Mouse (Mus musculus) embryo, embryonic 10.5 days (tissue): ENCODE measurements around the gene Orc1.
A peak's percentile ranks its signal among the peaks of the same experiment; 100 is the strongest.

ENCODE experiments used
- DNase-seq: peaks from one replicate; pipeline ENCODE4 v3.0.0-alpha.2; 2015; ENCODE audit warnings: low spot score

Orc1 gene

DNA sequence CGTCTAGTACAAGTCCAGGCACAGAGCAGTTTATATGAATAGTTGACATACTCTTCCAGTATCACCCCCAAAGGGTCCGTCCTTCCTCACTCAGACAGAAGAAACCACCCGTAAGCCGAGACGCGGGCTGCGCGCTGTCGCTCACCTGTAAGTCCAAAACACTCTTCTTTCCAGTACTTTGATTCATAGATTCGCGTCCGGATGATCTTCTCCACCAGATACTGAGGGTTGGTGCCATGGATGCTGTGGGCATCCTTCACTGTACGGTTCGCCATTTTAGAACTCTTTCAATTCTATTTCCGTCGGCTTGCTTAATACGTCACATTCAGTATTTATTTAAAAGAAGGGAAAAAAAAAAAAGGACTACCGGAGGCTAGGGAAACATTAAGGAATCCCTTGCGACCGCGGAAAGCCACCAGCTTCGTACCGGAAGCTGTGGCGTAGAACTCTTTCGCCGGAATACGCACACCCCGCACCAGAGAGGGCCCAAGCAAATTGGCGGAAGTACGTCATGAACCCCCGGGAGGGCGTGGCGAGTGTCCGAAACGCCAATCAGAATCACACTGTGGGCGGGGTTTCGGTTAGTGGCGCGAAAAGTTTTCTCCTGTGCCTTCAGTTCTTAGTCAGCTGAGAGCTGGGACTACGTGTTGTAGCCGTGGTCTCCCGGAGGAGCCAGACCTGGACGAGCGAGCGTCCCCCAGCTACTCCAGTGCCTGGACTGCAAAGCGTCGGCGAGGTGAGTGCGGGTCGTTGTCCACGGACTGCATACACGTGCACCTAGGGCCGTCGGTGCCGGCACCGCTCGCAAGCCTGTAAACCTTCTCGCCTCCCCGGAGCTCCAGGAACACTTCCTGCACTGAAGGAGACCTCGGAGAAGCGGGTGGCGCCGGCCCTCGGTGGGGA lies at the start of gene Orc1, which contains the start of gene Prpf38a:
TSS of gene Orc1 (plus strand) at position 584 of the 903 bp plus-strand sequence.
TSS of gene Prpf38a (minus strand) at position 497 of the 903 bp plus-strand sequence.
- DNase-seq: peak; percentile 100

DNA sequence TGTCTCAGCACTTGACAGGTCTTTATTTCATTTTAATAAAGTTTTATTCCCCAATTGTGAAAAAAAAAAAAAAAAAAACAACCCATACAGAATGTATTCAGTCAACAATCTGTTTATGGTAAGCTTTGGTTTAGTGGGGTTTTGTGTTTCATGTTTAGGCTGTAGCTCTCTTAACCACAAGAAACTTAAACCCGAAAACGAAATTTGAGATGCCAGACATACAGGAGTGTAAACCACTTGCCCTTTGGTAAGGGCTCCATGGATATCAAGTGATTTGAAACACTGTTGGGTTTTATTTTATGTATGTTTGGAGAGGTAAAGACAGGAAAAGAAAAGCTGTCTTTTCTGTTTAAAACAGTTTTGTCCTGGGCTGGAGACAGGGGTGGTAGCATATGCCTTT lies 39.5 kb upstream of the Orc1 start:
- no peak for DNase-seq

DNA sequence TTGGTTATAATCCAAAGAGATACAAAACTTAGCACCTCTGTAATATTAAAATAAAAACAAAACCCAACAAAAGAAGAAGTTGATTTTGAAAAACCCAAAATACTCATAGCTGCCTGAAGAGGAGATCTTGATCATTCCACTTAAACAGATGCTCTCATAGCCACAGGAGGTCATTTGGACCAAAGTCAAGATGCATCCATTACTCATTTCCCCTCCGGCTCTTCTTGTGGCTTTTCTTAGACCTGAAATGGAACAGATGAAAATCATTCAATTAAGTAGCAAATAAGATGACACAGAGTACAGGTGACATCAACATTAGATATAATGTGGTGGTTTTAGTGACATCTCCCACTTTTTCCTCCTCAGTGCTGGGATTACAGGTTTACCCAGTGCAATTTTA lies 14.2 kb upstream of the Orc1 start:
- no peak for DNase-seq

DNA sequence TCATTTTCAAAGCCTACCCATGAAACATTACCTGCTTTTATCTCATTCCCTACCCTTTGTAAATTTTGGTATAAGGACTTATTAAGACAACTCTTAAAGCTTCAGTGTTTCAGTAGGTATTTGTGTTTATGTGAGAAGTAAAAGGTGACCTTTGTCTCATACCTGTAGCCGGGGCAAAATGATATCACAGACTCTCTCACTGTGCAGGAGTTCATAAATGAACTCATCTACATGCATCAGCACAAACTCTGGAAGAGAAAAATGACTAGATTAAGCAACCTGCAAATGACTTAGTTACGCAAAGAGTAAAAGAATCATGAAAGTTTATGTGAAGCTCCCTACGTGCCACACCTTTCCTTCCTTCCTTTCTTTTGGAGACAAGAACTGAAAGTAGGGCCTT lies 6.6 kb upstream of the Orc1 start:
- no peak for DNase-seq

DNA sequence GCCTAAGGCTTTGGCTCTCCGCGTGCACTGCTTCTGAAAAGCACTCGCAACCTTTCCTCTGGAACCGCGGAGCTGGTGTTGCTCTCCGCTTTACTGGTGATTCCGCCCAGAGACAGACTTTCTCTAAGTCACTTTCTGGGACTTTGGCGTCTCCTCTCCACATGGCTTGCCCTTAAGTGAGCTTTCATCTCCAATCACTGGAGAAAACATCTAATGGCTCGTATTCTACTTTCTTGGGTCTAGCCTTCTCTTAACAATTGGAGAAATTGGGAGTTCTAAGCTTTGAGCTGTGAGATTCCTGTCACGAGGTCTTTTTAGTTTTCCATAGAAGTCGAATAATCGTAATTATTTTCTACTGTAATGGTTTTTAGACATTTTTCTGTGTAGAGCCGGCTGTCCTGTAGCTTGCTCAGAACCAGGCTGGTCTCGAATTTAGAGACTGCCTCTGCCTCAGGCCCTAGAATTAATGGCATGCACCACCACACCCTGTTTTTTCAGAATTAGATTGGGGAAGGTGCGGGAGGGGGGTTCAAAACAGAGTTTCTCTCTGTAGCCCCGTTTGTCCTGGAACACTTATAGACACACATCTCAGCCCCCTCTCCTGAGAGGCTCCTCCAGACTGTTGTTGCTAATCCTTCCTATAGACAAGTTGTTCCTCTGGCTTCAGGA lies 654 bp downstream of the Orc1 start:
- DNase-seq: no peak

DNA sequence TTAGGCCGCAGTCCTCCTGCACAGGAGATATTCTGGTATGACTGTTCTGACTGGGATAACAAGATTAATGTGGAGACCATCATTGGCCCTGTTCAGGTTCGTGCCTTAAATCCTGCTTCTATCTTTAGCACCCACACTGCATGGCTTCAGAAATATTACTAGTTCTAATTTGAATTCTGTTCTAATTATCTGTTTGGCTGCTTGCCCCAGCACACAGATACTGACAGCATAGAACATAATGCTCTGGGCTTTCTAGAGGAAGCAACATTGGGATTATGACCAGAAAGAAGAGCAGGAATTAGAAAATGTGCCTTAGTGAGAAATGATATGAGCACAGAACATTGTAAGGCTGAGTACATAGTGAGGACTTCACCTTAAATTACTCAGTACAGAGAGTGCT lies 14.2 kb downstream of the Orc1 start:
- DNase-seq: no peak

DNA sequence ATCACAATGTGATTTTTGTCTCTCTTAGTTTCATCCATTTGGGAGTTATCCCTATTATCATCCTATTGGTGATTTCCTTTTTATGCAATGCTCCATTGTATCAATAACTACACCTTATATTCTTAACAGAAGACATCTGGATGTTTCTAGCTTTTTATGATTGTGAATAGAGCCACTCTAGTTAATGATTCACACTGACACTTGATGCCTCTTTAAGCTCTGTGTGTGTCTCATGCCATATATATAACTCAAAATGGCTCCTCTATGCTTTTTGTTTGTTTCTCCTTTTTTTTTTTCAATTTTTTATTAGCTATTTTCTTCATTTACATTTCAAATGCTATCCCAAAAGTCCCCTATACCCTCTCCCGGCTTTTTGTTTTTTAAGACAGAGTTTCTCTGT lies 16.6 kb downstream of the Orc1 start:
- DNase-seq: no peak

DNA sequence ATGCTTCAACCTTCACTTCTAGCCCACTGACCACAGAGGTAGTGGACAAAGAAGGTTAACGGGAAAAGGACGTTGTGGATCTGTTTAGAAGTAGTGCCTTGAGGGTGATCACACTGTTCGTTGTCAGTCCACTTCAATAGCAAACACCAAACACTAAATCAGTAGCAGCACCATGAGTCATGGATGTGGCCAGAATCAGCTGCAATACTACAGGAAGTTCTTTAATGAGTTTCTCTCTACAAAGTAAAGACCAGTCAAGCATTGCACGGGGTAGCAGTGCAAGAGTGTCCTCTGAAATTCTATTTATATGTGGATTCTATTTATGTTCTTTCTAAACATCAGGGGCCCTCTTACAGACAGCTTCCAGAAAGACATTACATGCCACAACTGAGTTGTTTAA lies 19.1 kb downstream of the Orc1 start:
- no peak for DNase-seq

DNA sequence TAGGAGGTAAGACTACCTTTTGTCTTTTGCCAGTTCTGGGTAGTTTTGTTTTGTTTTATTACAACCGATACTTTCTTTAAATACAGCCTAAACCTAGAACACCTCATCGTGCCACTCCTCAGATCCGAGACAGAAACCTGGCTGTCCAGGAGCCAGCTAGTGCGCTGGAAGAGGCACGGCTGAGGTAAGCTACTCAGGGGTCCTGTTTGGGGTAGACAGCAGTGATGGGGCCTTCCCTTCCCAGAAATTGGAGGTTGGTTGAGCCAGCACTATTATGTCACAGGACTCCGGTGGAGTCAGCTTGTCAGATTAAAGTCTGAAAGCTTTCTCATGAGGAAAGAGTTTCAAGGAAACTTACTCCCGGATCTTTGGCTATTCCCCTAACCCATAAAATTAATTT lies 22.6 kb downstream of the Orc1 start:
- DNase-seq: no peak

DNA sequence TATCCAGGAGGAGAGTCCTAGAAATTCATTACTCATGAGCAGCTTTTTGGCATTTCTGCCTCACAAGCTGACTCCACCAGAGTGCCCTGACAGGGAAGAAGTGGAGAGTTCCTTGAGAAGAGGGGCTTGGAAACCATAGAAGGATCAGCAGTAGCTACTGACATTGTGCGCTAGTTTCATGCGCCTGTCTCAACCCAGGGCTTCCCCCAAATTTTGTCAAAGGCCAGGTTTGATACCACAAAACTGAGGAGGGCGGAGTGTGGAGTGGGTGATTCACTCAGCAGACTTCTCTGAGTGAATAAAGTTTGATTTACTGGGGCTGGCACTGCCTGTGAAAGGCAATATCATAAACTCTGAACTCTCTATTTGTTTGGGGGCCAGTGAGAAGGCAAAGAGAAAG lies 29.4 kb downstream of the Orc1 start:
- DNase-seq: no peak

DNA sequence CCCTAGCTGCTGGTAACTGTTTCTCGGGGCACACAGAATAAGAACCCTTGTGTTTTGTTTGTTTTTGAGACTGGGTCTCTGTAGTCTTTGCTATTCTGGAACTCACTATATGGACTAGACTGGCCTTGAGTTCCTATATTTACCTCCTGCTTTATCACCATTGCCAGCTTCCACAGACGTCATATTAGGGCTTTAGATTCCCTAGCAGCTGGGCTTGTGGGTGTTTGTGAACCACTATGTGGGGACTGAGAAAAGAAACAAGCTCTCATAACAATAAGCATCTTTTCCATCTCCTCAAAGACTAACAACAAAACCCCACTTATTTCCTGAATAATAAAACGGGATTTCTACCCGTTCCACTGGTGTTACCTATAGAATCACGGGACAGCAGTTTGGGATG lies 31.7 kb downstream of the Orc1 start:
- no peak for DNase-seq

DNA sequence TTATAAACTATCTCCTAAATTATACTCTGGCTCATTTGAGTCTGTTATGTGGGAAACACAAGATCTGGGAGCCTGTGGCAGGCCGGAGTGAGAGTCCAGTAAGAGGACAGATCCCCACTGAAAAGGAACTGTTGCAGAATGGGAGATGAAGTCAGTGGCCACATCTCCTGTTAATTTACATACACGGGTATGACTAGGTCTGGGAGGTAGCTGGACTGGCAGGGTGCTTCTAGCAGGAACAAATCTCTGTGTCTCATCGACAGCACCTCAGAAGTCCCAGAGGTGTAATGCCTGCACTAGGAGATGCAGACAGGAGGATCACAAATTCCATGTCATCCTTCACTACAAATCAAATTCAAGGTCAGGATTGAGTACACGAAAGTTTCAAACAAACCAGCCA lies 39.4 kb downstream of the Orc1 start:
- no peak for DNase-seq

DNA sequence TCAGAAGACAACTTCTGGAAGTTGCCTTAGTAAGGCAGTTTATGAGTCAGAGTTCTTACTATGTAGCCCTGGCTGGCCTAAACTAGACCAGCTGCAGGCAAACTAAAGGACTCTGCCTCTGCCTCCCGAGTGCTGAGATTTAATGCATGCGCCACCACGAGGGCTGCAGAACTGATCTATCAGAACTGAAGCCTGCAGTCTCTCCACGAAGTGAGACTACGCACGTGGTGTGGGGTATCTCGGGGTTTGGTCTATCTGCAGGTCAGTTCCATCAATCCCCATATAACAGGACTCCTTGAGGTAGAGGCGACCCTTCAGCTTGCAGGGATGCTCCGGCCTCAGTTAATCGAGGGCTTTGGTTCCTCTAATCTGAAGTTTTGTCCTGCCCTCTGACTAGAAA lies 39.9 kb downstream of the Orc1 start:
- DNase-seq: peak; percentile 60

DNA sequence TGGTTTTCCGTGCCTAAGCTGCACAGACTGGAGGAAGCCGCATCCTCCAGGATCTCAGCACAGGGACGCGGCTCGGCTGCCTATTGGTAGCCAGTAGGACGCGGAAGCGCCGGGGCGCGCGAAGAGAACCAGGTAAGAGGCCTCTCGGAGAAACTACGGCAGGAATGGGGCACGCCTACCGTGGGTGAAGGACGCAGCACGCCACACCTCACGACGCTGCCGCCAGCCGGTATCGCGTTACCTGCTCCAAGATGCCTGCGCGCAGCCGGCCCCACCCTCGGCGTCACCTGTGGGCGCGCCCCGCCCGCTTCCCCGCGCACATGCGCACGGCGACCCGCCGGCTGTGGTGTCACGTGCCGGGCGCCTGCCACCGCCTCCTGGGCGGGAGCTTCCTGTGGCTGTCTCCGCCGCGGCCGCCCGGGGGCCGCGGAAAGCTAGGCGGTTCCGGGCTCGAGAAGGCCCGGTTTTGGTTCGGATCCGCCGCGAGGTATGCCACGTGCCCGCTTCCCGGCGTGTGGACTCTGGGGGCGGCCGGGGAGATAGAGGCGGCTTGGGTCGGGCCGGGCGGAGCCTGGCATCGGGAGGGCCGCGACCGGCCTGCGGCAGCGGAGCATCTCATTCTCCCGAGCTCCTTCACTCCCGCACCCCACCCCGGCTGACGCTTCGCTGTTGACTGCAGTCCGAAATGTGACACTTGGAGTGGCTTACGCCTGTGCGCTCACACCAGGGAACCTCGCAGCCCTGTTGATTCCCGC lies 40.5 kb downstream of the Orc1 start, which contains the start of gene Cc2d1b:
TSS of gene Cc2d1b (plus strand) at position 354 of the 755 bp plus-strand sequence.
- peak; percentile 92 for DNase-seq

DNA sequence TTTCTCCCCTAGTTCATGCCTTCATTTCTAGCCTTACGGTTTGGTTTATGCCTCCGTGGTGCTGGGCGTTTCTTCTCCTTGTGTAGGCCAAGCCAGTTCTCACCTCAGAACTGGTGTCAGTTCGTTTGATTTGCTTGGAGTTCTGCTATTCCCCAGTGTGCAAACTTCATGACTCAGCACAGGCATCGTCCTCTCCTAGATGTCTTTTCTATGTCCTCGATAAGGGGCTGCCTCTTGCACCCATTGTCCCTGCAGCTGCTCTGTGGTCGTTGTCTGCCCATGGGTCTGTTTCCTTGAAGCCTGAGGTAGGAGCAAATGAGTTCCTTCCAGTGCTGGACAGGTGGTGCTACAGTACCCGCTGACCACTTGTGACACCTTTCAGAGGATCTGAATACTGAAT lies 41.3 kb downstream of the Orc1 start:
- no peak for DNase-seq

DNA sequence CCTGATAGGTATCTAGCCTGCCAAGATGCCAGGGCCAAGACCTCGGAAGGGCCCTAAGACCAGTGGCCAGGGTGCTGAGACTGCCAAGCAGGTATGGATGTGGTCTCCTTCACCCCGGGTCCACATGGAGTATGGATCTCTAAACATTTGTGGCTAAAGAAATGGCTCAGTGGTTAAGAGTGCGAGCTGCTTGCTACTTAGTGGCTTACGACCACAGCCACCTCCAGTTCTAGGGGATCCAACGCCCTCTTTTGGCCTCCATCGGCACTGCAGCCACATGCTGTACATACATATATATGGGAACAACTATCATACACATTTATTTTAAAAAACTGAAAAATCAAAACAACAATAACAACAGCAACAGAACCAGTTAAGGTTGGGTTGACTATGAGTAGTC lies 42.3 kb downstream of the Orc1 start:
- DNase-seq: peak; percentile 16

DNA sequence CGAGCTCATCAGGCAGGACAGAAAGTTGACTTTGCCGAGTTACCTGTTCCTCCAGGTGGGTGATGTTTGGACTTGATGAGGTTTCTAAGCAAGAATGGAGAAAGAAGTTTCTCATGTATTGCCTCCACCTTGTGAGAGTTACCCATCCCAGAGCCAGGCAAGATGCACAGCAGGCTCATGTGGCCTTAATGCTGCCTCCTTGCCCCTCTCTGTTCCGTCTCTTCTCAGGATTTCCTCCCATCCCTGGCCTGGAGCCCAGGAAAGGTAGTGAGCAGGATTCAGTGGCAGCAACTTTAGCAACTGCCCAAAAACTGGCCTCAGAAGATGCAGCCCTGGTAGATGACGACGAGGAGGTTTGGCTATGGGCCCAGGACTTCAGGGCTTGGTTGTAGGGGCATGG lies 47.8 kb downstream of the Orc1 start:
- DNase-seq: no peak

DNA sequence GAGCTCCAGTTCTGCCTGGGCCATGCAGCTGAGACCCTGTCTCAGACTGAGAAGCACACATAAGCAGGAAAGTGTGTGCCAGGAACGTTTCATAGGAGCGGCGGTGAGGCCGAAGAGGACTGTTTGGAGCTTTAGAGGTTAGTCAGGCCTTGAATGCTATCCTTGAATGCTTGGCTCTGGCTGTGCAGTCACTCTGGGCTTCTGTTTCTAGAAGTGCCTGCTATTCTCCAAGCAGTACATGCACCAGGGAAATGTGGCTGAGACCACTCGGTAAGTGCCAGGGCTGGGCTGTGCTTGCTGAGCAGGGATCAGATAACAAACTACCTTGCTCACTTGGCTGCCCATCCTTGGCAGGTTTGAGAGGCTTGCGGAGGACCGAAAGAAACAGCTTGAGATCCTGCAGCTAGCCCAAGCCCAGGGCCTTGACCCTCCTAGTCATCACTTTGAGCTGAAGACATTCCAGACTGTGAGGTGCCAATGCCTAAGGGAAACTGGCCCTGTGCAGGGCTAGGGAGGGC lies 50.2 kb downstream of the Orc1 start:
- DNase-seq: no peak

DNA sequence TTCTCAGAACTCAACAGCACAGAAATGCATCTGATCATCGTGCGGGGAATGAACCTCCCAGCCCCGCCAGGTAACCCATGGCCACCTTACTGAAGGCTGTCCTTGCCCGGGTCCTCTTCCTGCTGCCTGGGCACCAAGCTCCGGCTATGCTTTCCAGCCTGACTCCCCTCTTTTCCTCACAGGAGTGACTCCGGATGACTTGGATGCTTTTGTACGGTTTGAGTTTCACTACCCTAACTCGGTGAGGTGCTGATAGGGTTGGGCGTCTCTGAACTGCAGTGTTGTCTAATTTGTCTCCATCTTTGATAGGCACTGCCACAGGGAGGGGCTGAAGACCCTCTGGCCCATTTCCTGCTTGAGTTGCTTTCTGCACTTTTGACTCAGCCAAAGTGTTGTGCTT lies 50.9 kb downstream of the Orc1 start:
- DNase-seq: no peak

DNA sequence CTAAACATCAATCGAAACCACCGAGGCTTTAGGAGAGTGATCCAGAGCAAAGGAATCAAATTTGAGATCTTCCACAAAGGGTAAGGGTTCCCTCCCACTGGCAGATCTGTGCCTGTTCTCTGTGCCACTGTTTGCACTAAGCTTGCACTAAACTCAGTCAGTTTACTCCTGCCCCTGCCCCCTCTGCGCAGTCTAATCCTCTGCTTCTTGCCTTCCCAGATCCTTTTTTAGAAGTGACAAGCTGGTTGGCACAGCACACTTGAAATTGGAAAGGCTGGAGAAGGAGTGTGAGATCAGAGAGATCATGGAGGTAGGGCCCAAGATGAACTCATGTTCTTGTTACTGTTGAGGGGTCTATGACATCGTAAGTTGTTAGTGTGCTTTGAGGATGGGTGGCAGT lies 52.4 kb downstream of the Orc1 start:
- no peak for DNase-seq

DNA sequence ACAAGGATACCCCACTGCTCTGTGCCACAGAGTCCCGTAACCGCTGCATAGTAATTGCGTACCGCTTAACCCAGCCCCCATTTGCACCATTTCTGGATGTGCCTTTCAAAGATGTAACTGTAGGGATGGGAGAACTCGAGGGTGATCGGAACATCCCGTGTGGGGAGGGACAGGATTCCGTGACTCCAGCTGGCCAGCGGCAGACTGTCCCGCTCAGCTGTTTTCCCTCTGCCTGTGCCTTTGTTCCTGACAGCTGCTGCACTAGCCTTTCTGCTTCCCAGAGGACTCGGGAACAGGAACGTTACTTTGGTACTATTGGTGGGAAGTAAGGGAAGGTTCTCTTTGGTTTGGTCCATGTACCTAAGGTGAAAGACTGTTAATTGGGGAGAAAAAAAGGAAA lies 54.5 kb downstream of the Orc1 start:
- no peak for DNase-seq

DNA sequence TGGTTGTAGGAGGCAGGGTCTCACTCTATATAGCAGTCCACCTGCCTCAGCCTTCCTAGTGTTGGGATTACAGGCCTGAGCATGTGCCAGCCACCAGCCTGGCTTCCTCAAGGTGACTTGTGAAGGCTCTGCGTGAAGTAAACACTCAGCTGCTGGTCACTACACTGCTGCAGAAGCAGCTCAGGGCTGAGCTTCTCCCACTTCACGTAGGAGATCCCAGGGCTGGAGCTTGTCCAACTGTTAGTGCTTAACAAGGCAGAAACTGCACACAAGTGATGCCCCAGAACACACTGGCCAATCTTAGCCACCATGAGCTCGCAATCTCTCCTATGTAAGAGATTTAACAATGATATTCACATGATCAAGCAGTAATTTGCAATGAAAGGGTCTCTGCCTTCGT lies 55.5 kb downstream of the Orc1 start:
- DNase-seq: no peak
